Mouse (Mus musculus): Measurements from ENCODE around the gene Gdpgp1.

Gdpgp1 gene

GRCm38 (mm10) chr7:80199851-80200587 lies 32.6 kb upstream of the Gdpgp1 start:
- DNase-seq (ENCODE audit: low read depth): no peak

DNA sequence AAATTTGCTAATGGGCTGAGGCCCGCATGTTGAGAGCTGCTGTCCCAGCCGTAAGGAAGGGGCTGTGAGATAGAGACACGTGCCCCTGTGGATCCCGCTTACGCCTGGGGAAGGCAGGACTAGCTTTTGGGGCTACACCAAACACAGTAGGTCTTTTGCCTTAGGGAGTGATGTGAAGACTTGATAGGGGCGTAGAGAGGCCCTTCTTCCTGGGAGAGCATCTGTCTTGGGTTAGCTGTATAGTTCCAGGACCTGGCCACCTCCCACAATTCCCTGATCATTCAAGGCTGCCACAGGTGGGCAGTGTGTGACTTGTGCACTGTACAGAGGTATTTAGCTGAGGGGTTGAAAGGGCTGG lies 32.1 kb upstream of the Gdpgp1 start:
- no peak for DNase-seq (ENCODE audit: low read depth)

GRCm38 (mm10) chr7:80200963-80201539 lies 31.6 kb upstream of the Gdpgp1 start:
- no peak for DNase-seq (ENCODE audit: low read depth)

DNA sequence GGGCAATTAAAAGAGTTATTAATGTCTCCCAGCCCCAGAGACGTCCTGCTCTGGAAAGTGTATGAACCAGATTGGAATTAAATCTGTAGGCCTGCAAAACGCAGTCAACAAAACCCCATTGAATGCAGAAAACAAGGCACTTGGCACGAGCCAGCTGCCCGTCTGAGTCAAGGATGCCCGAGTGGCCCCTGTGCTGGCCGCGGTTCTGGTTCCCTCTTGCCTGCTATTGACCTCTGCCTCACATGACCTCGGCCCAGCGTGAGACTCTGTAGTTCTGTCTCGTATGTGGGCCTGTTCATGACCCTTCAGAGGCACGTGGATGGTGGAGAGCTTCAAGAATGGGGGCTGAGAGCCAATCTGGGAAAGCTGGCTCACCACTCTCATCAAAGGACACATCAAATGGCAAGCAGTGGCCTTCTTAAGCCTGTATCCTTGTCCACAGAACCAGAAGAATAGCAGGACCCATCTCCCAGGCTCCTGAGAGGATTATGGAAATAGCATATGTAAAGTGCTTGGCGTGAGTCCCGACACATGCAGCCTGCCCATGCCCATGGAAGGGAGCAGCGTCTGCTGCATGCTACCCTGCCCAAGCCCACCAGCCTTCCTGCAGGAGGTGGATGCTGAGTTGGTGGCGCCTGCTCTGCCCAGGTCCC lies 30.7 kb upstream of the Gdpgp1 start:
- DNase-seq (ENCODE audit: low read depth): no peak

DNA sequence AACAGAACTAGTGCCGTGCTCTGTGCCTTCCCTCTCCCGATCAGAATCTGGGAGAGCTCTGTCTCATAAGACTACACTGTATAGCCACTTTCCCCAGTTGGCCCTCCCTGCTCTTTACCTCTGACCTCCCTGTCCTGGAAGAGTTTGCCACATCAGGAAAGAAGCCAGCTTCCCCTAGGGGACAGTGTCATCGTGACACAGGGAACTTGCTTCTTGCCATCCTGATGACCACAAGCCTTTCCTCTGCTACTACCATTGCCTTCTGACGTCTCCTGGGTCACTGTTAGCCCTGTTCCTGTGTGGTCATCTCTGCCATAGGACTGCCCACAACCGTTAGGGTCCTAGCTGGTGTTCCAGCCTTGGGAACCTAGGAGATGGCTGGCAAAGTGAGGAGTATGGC lies 29.7 kb upstream of the Gdpgp1 start:
- DNase-seq (ENCODE audit: low read depth): no peak

GRCm38 (mm10) chr7:80203638-80204096 lies 29.0 kb upstream of the Gdpgp1 start:
- DNase-seq (ENCODE audit: low read depth): no peak

DNA sequence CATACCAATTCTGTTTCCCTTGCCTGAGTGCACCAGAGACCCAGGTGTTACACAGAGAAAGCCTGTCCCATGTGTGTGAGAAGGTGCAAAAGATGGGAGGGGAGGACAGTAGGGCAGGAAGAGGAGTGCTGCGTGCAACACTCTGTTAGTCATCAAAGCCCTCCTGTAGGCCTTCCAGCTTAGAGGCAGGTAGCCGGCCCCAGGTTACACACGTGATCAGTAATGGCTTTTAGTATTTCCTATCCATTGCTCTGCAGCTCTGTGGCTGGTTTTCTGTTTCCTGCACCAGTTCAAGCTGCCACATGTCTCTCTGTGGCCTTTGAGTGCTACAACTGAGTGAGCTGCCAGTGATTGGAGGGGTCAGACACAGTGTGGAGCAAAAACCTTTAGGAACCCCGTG lies 28.3 kb upstream of the Gdpgp1 start:
- DNase-seq (ENCODE audit: low read depth): no peak

GRCm38 (mm10) chr7:80204961-80205360 lies 27.7 kb upstream of the Gdpgp1 start:
- DNase-seq (ENCODE audit: low read depth): no peak

GRCm38 (mm10) chr7:80205705-80206589 lies 26.7 kb upstream of the Gdpgp1 start:
- no peak for DNase-seq (ENCODE audit: low read depth)

DNA sequence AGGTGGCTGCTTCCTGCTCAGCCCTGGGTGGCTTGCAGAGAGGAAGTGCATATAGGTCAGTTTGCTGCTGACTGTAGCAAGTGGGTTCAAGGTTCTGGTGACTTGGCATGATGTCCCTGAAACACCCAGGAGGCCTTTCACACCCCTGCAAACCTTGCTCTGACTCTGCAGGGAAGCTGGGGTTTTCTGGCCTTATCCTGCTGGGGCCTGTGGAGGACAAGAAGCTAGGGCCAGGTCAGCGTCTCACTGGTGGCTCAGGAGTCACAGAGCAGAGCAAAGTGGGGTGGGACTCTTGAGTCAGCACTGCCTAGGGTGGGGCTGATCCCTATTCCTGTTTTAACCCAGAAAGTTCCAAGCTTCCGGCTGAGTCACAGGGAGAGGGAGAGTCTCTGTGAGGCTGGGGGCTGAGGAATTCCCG lies 25.3 kb upstream of the Gdpgp1 start:
- no peak for DNase-seq (ENCODE audit: low read depth)

- no peak for DNase-seq (ENCODE audit: low read depth)
Observed at GRCm38 (mm10) chr7:80208026-80208642, 24.5 kb upstream of the Gdpgp1 start.

- peak; percentile 70 for DNase-seq (ENCODE audit: low read depth)
Observed at GRCm38 (mm10) chr7:80208738-80209430, 23.8 kb upstream of the Gdpgp1 start.

DNA sequence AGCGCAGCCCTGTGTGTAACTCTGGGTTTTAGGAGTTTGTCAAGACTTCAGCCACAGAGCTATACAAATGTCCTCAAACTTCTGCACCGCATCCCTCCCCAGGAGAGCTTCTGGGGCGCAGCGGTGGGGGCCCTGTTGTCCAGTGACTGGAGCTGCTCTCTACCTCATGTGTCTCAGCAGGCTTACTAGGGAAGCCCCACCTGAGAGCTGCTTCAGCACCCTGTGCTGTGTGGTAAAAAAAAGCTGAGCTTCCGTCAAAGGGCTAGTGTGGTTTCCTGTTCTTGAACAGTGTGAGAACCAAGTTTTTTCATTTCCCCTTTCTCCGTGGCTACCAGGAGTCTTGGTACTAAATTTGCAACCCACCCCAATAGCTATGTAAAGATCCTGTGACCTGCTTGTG lies 23.0 kb upstream of the Gdpgp1 start:
- DNase-seq (ENCODE audit: low read depth): peak; percentile 70

GRCm38 (mm10) chr7:80210982-80211381 lies 21.7 kb upstream of the Gdpgp1 start:
- no peak for DNase-seq (ENCODE audit: low read depth)

- DNase-seq (ENCODE audit: low read depth): no peak
Observed at GRCm38 (mm10) chr7:80213604-80214003, 19.1 kb upstream of the Gdpgp1 start.

DNA sequence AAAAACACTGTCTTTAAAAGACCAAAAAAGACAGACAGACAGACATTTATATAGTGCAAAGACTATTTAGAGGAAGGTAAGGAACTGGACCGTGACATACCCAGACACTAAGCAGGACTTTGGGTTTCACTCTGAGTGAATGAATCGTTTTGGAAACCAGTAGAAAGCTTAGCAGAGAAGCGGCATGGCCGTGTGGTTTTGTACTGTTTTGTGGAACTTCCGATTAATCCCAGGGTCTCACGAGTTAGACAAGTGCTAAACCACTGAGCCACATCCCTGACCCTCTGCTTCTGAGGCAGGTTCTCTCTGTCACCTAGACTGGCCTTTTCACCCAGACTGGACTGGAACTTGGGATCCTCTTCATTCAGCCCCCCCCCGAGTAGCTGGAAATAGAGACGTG lies 18.2 kb upstream of the Gdpgp1 start:
- no peak for DNase-seq (ENCODE audit: low read depth)

- DNase-seq (ENCODE audit: low read depth): peak; percentile 70
Observed at GRCm38 (mm10) chr7:80215398-80215797, 17.3 kb upstream of the Gdpgp1 start.

DNA sequence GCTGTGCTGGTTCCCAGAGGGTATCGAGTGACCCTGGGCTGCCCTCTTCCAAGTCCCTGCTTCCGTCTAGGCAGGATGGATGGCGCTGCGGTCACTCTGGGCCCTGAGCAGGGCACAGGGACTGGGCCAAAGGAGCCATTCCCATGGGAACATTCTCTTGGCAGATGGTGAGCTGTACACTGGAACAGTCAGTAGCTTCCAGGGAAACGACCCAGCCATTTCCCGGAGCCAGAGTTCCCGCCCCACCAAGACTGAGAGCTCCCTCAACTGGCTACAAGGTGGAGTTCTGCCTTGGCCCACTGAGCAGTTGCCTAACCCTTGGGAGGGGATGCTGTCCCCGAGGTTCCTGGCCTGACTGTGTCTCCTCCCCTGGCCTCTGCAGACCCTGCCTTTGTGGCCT lies 16.1 kb upstream of the Gdpgp1 start:
- no peak for DNase-seq (ENCODE audit: low read depth)

- no peak for DNase-seq (ENCODE audit: low read depth)
Observed at GRCm38 (mm10) chr7:80218666-80219065, 14.0 kb upstream of the Gdpgp1 start.

GRCm38 (mm10) chr7:80220237-80220797 lies 12.3 kb upstream of the Gdpgp1 start:
- DNase-seq (ENCODE audit: low read depth): no peak

GRCm38 (mm10) chr7:80221179-80221750 lies 11.4 kb upstream of the Gdpgp1 start:
- DNase-seq (ENCODE audit: low read depth): no peak

Measured in c-Kit-positive CD71-negative TER-119-negative erythroid progenitor cells, embryonic 14.5 days (primary cell).